Comparison of ENCODE assay signal across 14 mouse cellular contexts in genomic region chr15:86159719-86160118, GRCm38 (mm10). TPM values are rescaled to one million over a fixed set of nuclear protein-coding genes. Genes with fewer than 3 reads are reported as not detected.
DNase-seq lines count a peak whose midpoint lies in the region; ATAC-seq and TF ChIP-seq lines count a peak whose summit lies in the region.
"Had no signal": no experiment of that assay in that cellular context is flagged by ENCODE, and none has a peak within 500 bp of the region (broad histone marks: within the 10 kb centered on the region; RNA-seq: fewer than 3 reads in every experiment).

No protein-coding gene starts in this region.

- intact Hi-C loops in heart, postnatal 10 days (cut with DNase I) = no loop called here
- intact Hi-C loops in left cerebral cortex, adult 2 months (cut with DNase I) = no loop called here
- intact Hi-C loops in left cerebral cortex, postnatal 4 days (cut with DNase I) = no loop called here

- peak; percentile 92 for DNase-seq in heart, adult 11 months
- DNase-seq in heart, postnatal 10 days = no peak
- DNase-seq in left cerebral cortex, adult 2 months (ENCODE audit: extremely low spot score in 1 of 2, low spot score in 2 of 2) = no peak
- no peak for DNase-seq in left cerebral cortex, postnatal 4 days
- DNase-seq in urinary bladder, postnatal 10 days (ENCODE audit: low spot score) = no peak
- DNase-seq in cerebellum, postnatal 14 days = no peak
- DNase-seq: adrenal gland, adult 8-10 months; embryo, embryonic 11 days; layer of hippocampus, adult 9-11 months had no signal

- no peak overlapping the region for H3K27ac ChIP-seq in left cerebral cortex, adult 2 months
- H3K27ac ChIP-seq: heart, embryonic 13.5 days; lung, embryonic 15.5 days had no signal

- H3K4me3 ChIP-seq in left cerebral cortex, adult 2 months = no peak overlapping the region
- H3K4me3 ChIP-seq: heart, embryonic 13.5 days; lung, embryonic 15.5 days had no signal

- peak; percentile 17; the same call in 1 of the 2 replicates for TF ChIP-seq CTCF in left cerebral cortex, adult 2 months (IDR thresholded peaks at IDR 0.05)

- ATAC-seq in CD4-positive, CD25-positive, alpha-beta regulatory T cell, adult 4 months = peak; percentile 20
- 0 out of 2 replicates have a peak, but pooled peaks have one; percentile 25 for ATAC-seq in megakaryocyte, adult 5-6 weeks (ENCODE audit: poor library complexity, severe bottlenecking)
- ATAC-seq: Patski had no signal

RNA-seq across cellular contexts. Expression of gene Cerk, which starts 26.2 kb away (rescaled TPM):
- total RNA-seq in heart, postnatal 10 days (2021) = 10 to 100 TPM; 40.4 to 45.9 TPM
- total RNA-seq in left cerebral cortex, adult 2 months (2021) = 10 to 100 TPM; 57.9 to 59.0 TPM
- 10 to 100 TPM; 29.0 to 31.4 TPM for total RNA-seq in left cerebral cortex, postnatal 4 days (2021)
- polyA plus RNA-seq in CD4-positive, CD25-positive, alpha-beta regulatory T cell, adult 4 months (2017; shearing (Covaris generic)) = 1 to 10 TPM; 5.1 to 6.1 TPM
- total RNA-seq in megakaryocyte, adult 5-6 weeks (2015) = 22.7 and 24.4 TPM in 2 replicates
- total RNA-seq in megakaryocyte, adult 5-6 weeks (2017) = 35.4 and 41.2 TPM in 2 replicates

RNA-seq across cellular contexts. Expression of gene Tbc1d22a, which starts 54.5 kb away (rescaled TPM):
- total RNA-seq in heart, postnatal 10 days (2021) = 10 to 100 TPM; 19.0 to 23.1 TPM
- 10 to 100 TPM; 32.8 to 34.3 TPM for total RNA-seq in left cerebral cortex, adult 2 months (2021)
- total RNA-seq in left cerebral cortex, postnatal 4 days (2021) = 10 to 100 TPM; 17.9 to 19.3 TPM
- 10 to 100 TPM in 1 of 2 experiments, 1 to 10 TPM in 1; 8.4 to 16.2 TPM for polyA plus RNA-seq in CD4-positive, CD25-positive, alpha-beta regulatory T cell, adult 4 months (2017; shearing (Covaris generic))
- 12.9 and 13.3 TPM in 2 replicates for total RNA-seq in megakaryocyte, adult 5-6 weeks (2015)
- 19.0 and 24.1 TPM in 2 replicates for total RNA-seq in megakaryocyte, adult 5-6 weeks (2017)
